Mouse (Mus musculus) thymus, adult 18-20 months (tissue): Measurements from ENCODE around the gene Fbxw11.
"Not testable (repeated sequence)": the region's sequence is repeated elsewhere in the genome, so short reads cannot be mapped to it uniquely, and the experiment has no call there.

ENCODE experiments used
- DNase-seq, 2 experiments: peaks; one replicate each; pipeline ENCODE4 v3.0.0; 2022; ENCODE audit warnings: mixed read lengths in 2 of 2

Gene Fbxw11

GRCm38 (mm10) chr11:32714230-32714629 is 71.7 kb downstream of the Fbxw11 start:
- no peak for DNase-seq

GRCm38 (mm10) chr11:32714896-32715295 is 72.4 kb downstream of the Fbxw11 start:
- DNase-seq, result no peak

DNA sequence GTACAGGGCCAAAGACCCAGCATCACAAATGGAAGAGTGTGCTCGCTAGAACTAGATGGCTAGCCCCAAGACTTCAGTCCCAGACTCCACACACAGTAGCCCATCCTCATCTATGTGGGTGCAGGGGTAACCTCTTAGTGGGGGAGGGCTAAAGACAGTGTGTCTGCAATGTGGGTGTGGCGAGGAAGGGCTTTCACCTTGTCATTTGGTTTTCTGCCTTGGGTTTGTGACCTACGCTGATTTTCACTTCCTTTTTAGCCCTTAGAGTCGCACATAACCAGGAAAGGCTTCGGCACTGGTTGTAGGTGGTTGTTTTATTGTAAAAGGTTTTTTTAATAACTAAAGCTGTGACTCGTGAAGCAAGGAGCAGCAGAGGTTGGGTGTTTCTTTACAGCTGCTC is 73.0 kb downstream of the Fbxw11 start:
- DNase-seq, result no peak

DNA sequence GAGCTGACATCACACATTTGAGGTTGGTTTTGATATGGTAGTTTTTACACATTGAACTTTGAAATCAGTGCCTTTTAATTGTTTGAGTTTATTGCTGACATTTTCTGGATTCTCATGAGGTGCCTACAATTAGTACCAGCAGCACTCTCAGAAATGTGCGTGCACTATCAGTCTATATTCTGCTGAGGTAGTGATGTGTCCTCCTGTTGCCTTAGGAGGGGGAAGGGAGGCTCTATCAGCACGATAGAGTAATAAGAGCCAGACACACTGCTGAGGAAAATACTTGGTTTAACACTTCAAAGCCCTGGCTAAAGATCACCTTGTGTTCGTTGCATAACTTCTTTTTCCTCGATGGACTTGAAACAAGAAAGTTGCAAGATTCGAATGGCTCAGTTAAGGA is 73.4 kb downstream of the Fbxw11 start:
- no peak for DNase-seq

GRCm38 (mm10) chr11:32716876-32717275 is 74.4 kb downstream of the Fbxw11 start:
- no peak for DNase-seq

DNA sequence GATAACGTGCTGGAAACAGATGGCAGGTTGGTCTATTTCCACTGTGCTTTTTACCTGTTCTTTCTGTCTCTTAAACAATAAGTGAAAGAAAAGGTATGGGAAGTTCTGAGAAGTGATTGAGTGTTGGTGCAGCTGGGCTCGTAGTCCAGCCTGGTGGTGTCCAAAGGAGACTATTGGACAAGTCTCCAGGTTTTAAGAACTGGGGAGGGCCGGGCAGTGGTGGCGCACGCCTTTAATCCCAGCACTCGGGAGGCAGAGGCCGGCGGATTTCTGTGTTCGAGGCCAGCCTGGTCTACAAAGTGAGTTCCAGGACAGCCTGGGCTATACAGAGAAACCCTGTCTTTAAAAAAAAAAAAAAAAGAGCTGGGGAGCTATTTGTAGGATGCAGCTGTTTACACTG is 75.2 kb downstream of the Fbxw11 start:
- DNase-seq, result not testable (repeated sequence)

DNA sequence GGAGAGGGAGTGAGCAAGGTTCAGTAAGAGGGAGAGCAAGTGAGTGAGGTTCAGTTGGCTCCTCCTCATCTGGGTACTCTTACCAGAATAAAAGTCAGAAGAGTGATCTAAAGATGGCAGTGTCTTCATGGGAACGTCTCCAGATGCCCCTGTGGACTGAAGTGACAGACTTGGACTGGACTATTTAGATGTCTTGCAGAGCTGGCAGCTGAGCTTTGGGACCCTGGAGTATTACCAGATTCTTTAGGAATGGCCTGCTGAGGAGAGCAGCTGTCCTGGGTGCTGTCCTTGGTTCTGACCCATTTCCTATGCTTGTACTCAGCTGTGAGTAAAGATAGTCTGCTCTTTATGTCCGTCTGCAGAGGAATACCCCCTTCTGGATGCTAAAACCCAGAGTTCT is 75.8 kb downstream of the Fbxw11 start:
- DNase-seq, result no peak

DNA sequence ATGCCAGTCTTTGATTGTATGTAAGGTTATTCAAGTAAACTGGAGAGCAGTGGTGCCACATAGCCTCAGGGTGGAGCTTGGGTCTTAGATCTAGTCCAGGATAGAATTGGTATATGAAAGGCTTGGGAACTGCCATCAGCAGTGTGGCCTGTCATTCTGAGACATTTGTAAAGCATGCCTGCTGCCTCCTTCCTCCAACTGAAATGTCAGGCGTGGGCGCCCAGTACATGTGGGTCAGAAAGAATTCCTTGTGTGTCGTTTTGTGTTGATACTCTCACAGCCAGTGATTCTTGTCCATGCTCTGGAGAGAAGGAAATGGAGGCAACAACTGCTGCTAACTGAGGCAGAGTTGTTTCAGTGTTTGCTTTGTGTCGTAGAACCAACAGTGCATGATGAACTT is 76.5 kb downstream of the Fbxw11 start:
- DNase-seq, result no peak

DNA sequence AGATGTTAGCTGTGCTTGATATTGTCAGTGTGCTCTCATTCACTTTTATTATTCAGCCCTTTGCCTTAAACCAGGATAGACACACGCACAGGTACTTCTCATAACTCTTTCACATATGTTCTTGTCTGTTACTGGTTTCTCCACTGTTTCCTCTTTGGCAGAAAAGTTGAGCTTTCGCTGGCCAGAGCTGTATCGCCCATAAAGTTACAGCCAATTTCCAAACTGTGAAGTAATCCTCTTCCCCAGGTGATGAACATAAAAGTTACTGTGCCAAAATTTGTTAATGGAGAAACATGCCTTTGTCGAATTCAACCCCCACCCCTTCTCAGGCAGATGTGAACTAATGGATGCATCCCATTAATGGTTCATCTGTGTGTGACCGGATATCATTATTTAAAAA is 80.1 kb downstream of the Fbxw11 start:
- DNase-seq, result no peak

GRCm38 (mm10) chr11:32723287-32723686 is 80.8 kb downstream of the Fbxw11 start:
- DNase-seq, result no peak

- DNase-seq, result no peak
Measured at GRCm38 (mm10) chr11:32725171-32725570, 82.6 kb downstream of the Fbxw11 start.

GRCm38 (mm10) chr11:32732467-32732866 is 89.9 kb downstream of the Fbxw11 start:
- no peak for DNase-seq

DNA sequence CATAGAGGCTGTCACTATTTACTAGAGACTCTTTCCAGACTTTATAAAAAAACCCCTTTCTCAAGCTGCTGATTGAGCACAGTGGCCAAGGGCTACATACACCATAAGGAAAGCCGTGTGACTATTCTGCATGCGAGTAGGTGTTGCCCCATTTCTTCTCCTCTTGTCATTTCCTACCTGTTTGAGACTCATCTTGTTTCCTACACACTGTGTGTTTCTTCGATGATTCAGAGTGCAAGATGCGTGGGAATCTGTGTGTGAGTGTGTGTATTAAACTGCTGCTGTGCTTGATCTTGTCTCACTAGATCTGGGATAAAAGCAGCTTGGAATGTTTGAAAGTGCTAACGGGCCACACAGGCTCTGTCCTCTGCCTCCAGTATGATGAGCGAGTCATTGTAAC is 90.7 kb downstream of the Fbxw11 start:
- DNase-seq, result no peak

DNA sequence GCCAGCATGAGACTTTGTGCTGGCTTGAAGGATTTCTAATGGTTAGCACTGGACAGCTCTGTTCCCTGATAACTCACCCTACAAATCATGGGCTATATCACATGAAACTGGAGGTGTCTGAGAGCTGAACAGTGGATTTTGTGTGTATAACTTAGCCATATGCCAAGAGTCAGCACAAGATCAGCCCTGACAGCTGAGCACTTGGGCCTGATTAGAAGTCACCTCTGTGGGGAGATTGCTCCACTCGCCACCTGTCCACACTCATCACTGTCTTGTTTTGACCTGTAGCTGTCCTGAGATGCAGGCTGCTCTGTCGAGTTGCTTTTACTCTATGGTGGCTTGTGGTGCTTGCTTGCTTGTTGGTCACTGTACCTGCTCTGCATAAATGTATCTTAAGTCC is 93.8 kb downstream of the Fbxw11 start:
- DNase-seq, result no peak

DNA sequence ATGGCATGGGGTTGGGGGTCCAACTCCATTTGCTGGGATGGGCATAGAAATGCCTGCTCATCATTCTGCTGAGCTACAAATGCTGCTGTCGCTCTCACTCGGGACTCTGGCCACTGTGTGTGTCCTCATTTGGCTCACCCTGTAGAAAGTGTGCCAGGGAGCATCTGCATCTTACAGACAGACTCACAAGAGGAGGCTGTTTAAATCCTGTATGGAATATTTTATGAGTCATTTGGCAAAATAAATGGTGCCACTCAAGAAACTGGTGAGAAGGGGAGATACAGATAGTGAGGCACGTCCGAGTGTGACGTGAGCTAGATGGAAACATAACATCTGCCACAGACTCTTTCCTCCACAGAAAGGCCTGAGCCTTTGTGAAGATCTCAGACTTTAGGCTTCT is 95.2 kb downstream of the Fbxw11 start:
- no peak for DNase-seq

DNA sequence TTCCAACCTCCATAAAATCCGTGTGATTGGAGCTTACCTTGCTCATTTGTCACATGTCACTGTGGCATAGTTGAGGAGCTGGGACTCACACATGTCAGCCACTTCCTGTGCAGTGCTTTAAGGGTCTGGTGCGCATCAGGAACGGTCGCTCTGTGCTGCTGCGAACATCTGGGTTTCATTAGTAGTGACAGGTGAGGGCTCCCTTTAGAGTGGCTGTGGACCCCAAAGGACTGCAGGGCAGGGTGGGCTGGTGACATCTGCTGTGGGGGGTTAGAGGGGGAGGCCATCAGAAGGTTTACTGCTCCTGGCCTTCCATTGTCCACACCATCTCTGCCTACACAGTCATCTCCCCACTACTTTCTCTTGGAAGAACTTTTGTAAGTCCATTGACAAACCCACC is 101.4 kb downstream of the Fbxw11 start:
- no peak for DNase-seq

DNA sequence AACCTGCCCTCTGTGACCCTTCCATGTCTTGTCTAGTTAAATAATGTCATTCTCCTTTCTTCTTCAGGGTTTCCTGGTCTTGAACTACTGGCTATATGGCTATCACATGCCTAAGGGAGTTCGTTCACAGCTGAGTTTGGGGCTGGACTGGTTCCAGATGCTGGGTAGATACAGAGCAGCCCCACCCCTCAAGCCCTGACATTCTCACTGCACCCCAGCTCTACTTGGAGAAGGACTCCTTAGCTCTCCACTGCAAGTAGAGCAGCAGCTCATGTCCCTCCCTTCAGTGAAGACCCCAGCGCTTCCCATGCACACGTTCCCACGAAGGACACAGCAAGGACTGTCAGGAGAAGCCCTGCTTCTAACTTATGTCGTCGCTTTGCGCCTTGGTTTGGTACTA is 101.9 kb downstream of the Fbxw11 start:
- no peak for DNase-seq

DNA sequence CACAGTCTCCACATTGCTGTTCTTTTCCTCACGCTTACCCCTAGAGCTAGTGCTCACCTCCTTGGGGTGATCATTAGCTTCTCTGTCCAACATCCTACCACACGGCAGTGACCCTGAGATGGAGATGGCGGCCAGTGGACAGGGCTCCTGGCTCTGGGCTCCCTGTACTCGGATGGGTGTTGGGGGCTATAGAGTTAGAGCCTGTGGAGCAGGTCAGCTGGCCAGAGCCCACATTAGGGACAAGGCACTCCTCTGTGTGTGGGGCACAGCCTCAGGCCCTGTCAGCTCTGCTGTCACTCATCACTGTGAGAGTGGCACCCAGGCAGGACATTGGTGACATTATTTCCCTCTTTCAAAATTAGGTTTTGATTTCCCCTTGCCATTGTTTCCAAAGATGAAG is 102.9 kb downstream of the Fbxw11 start:
- no peak for DNase-seq

DNA sequence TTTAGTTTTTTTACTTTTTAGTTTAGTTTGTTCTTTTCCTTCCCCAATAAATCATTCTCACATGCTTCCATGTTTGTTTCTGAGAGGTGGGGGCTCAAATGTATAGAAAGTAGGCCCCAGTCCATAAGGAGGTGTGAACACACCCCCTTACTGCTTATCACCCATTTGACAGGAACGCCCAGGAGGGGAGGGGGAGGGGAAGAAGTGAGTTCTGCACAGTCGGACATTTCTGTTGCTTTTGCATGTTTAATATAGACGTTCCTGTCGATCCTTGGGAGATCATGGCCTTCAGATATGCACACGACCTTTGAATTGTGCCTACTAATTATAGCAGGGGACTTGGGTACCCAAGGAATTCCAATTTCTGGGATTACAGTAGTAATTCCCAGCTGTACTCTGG is 103.5 kb downstream of the Fbxw11 start:
- DNase-seq, result no peak

GRCm38 (mm10) chr11:32746475-32746874 is 104.0 kb downstream of the Fbxw11 start:
- DNase-seq, result no peak

GRCm38 (mm10) chr11:32748800-32749199 is 106.3 kb downstream of the Fbxw11 start:
- no peak for DNase-seq

- DNase-seq, result no peak
Measured at GRCm38 (mm10) chr11:32751863-32752594, 109.5 kb downstream of the Fbxw11 start.

GRCm38 (mm10) chr11:32752595-32752885 is 110.0 kb downstream of the Fbxw11 start:
- no peak for DNase-seq

DNA sequence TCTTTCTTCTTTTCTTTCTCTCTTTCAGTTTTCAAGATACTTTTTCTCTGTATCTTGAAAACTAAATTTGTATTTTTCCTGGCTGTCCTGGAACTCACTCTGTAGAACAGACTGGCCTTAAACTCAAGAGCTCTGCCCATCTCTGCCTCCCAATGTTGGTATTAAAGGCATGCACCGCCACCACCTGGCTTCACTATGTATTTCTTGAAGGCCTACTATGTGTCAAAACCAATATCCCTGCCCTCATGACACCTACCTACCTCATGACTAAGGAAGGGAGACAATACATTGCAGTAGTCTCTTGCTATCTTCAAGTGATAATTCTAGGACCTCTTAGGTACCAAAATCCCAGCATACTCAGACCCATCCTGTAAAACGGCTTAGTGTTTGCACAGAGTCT is 110.8 kb downstream of the Fbxw11 start:
- no peak for DNase-seq

DNA sequence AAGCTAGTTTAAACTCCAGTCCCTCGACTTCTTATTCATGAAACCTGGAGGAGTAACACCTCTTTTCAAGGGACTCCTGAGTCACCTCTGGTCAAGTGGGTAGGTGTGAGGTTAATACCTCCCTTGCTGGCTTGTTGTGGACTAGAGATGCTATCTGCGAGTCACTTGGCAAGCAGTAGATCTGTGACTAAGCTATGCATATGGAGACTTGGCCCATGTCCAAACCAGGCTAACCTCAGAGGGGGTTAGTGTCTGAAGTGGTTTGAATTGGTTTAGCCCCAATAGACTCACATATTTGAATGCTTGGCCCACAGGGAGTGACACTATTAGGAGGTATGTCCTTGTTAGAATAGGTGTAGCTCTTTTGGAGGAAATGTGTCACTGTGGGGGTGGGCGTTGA is 120.2 kb downstream of the Fbxw11 start:
- DNase-seq, result no peak
